Mouse (Mus musculus): ENCODE measurements around the gene Desi2.

- TF ChIP-seq CTCF (IDR thresholded peaks at IDR 0.05; ENCODE audit: low read depth, low read length) (no peak), EP300 (IDR thresholded peaks at IDR 0.05; ENCODE audit: insufficient read depth, low read depth, low read length) (no peak)
These were observed 88.0 kb downstream of the Desi2 start for GRCm38 (mm10) chr1:178275174-178275730.

Data from ES-Bruce4 (cell line).